Mouse (Mus musculus): Measurements from ENCODE around the gene Fitm1.

DNA sequence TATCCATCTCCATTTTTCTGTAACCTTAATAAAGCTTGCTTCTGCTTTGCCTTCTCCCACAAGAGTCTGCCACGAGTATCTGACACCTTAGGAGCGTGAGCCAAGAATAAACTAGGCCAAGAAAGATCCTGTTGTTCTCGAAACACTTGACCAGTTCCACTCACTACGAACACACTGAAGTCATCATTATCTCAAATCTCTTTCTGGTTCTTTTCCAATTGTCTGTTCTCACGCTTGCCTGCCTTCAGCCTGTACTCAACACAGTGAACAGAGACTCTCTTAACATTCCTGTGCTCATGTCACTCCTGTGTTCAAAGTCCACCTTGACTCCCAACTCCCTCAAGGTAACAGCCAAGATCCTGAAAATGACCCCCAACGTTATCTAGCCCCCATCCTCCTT is 37.9 kb downstream of the Fitm1 start:
- no peak for TF ChIP-seq GATA1 (IDR thresholded peaks at IDR 0.05; ENCODE audit: borderline replicate concordance, low read length)
- TF ChIP-seq FLI1 (IDR thresholded peaks at IDR 0.05; ENCODE audit: low read length), result no peak

Data from megakaryocyte, embryonic 14.5 days (primary cell).